ENCODE assay signal across 9 mouse cellular contexts in the genomic region with DNA sequence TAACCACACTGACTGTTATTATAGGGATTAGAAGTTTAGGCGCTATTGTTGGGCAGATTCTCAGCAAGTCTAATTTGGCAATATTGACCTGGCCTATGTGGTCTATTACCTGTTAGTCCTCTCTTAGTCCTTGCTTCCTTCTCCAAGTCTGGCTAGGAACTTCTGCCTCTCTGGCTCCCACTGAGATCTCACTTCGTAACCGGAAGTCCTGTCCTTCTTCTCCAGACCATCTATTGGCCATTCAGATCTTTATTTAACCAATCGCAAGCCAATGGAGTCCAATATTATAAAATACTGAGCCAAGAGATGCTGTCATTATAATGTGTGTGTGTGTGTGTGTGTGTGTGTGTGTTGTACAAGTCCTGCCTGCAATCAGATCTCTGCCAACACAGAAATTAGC. TPM values are rescaled to one million over a fixed set of nuclear protein-coding genes. Genes with fewer than 3 reads are reported as not detected.
DNase-seq lines count a peak whose midpoint lies in the region; ATAC-seq lines count a peak whose summit lies in the region.
"Had no signal": no experiment of that assay in that cellular context is flagged by ENCODE, and none has a peak within 500 bp of the region (broad histone marks: within the 10 kb centered on the region; RNA-seq: fewer than 3 reads in every experiment).

No protein-coding gene starts in this region.

- H3K4me1 ChIP-seq in neural tube, embryonic 11.5 days (ENCODE audit: control insufficient read depth, insufficient read depth, low read length): no peaks in the 10 kb centered on the region
- peaks cover 17% of the 10 kb centered on the region for H3K4me1 ChIP-seq in forebrain, embryonic 15.5 days
- peaks cover 7% of the 10 kb centered on the region for H3K4me1 ChIP-seq in limb, embryonic 13.5 days
- H3K4me1 ChIP-seq in stomach, embryonic 16.5 days (ENCODE audit: control insufficient read depth, insufficient read depth, low read length): no peaks in the 10 kb centered on the region; the same call in 1 of the 2 replicates

- H3K4me2 ChIP-seq in neural tube, embryonic 11.5 days (ENCODE audit: low read depth): peak overlapping the region; percentile 62; the same call in 1 of the 2 replicates
- peak overlapping the region; percentile 76 for H3K4me2 ChIP-seq in forebrain, embryonic 15.5 days (replicated peaks)
- peak overlapping the region; percentile 76 for H3K4me2 ChIP-seq in limb, embryonic 13.5 days (replicated peaks)
- peak overlapping the region; percentile 56 for H3K4me2 ChIP-seq in stomach, embryonic 16.5 days (ENCODE audit: low read depth, low read length)

- no peaks in the 10 kb centered on the region for H3K9me3 ChIP-seq in neural tube, embryonic 11.5 days (ENCODE audit: control insufficient read depth, low read length)
- H3K9me3 ChIP-seq in forebrain, embryonic 15.5 days: no peaks in the 10 kb centered on the region
- H3K9me3 ChIP-seq in limb, embryonic 13.5 days: no peaks in the 10 kb centered on the region
- no peaks in the 10 kb centered on the region for H3K9me3 ChIP-seq in stomach, embryonic 16.5 days (replicated peaks; ENCODE audit: control insufficient read depth, low read length)
- H3K9me3 ChIP-seq: liver, embryonic 13.5 days had no signal

- no peak for DNase-seq in neural tube, embryonic 11.5 days (ENCODE audit: low spot score)
- DNase-seq in neural tube, embryonic 10.5 days (ENCODE audit: extremely low spot score, low spot score): no peak
- no peak for DNase-seq in thymus, postnatal 10 days (ENCODE audit: low spot score in 2 of 2)
- DNase-seq in urinary bladder, postnatal 14 days (ENCODE audit: low spot score): no peak
- no peak for DNase-seq in left cerebral cortex, adult 11 months (ENCODE audit: low spot score)
- DNase-seq: liver, embryonic 13.5 days had no signal

- H3K4me3 ChIP-seq in neural tube, embryonic 11.5 days (ENCODE audit: low read depth, low read length): peak overlapping the region; percentile 33; the same call in 1 of the 2 replicates
- peak overlapping the region; percentile 38 for H3K4me3 ChIP-seq in forebrain, embryonic 15.5 days
- H3K4me3 ChIP-seq in limb, embryonic 13.5 days: no peak overlapping the region
- peak overlapping the region; percentile 36 for H3K4me3 ChIP-seq in stomach, embryonic 16.5 days (replicated peaks; ENCODE audit: low read length)

- no peak for ATAC-seq in neural tube, embryonic 11.5 days (ENCODE audit: insufficient read depth, low FRiP score, low TSS enrichment)
- ATAC-seq in forebrain, embryonic 15.5 days (replicated peaks): no peak; the same call in 1 of the 2 replicates
- no peak for ATAC-seq in limb, embryonic 13.5 days (ENCODE audit: low FRiP score, low read depth)
- no peak for ATAC-seq in stomach, embryonic 16.5 days (ENCODE audit: insufficient read depth, low FRiP score)

- no peaks in the 10 kb centered on the region for H3K36me3 ChIP-seq in neural tube, embryonic 11.5 days (ENCODE audit: control insufficient read depth, insufficient read depth, low read length)
- H3K36me3 ChIP-seq in forebrain, embryonic 15.5 days: no peaks in the 10 kb centered on the region
- no peaks in the 10 kb centered on the region for H3K36me3 ChIP-seq in limb, embryonic 13.5 days
- no peaks in the 10 kb centered on the region for H3K36me3 ChIP-seq in stomach, embryonic 16.5 days (ENCODE audit: control insufficient read depth, insufficient read depth, low read length)
- H3K36me3 ChIP-seq: liver, embryonic 13.5 days had no signal

- 55% methylated on average over 4 of the region's 4 CpGs for WGBS in neural tube, embryonic 11.5 days
- 34% methylated on average over 4 of the region's 4 CpGs for WGBS in forebrain, embryonic 15.5 days
- WGBS in limb, embryonic 13.5 days: 55% methylated on average over 4 of the region's 4 CpGs
- WGBS in stomach, embryonic 16.5 days: 63% methylated on average over 4 of the region's 4 CpGs

- H3K27ac ChIP-seq in neural tube, embryonic 11.5 days (ENCODE audit: low read depth, low read length): no peak overlapping the region
- H3K27ac ChIP-seq in forebrain, embryonic 15.5 days (replicated peaks): 0 out of 2 replicates have a peak overlapping the region, but pooled peaks have one; percentile 35
- no peak overlapping the region for H3K27ac ChIP-seq in limb, embryonic 13.5 days
- no peak overlapping the region for H3K27ac ChIP-seq in stomach, embryonic 16.5 days (ENCODE audit: low read length)
- H3K27ac ChIP-seq: liver, embryonic 13.5 days had no signal

- peaks cover 5% of the 10 kb centered on the region; the same call in 1 of the 2 replicates for H3K27me3 ChIP-seq in neural tube, embryonic 11.5 days (ENCODE audit: control insufficient read depth, insufficient read depth, low read length)
- H3K27me3 ChIP-seq in forebrain, embryonic 15.5 days: peaks cover 3% of the 10 kb centered on the region; the same call in 1 of the 2 replicates
- H3K27me3 ChIP-seq in limb, embryonic 13.5 days: peaks cover 39% of the 10 kb centered on the region
- H3K27me3 ChIP-seq in stomach, embryonic 16.5 days (ENCODE audit: control insufficient read depth, insufficient read depth, low read length): 0 out of 2 replicates have a peak, but pooled peaks cover 2% of the 10 kb centered on the region

- H3K9ac ChIP-seq in neural tube, embryonic 11.5 days (ENCODE audit: low read length): no peak overlapping the region
- H3K9ac ChIP-seq in forebrain, embryonic 15.5 days (replicated peaks): peak overlapping the region; percentile 57; the same call in 1 of the 2 replicates
- H3K9ac ChIP-seq in limb, embryonic 13.5 days: no peak overlapping the region
- H3K9ac ChIP-seq in stomach, embryonic 16.5 days (ENCODE audit: low read length): no peak overlapping the region

RNA-seq across cellular contexts. Expression of gene Zfp747, which starts 11.7 kb away (rescaled TPM):
- 9.4 and 9.8 TPM in 2 replicates for polyA plus RNA-seq in neural tube, embryonic 11.5 days (2014; fragmentation: Nextera tagmentation; extraction: Ambion mirVana)
- 7.6 and 8.9 TPM in 2 replicates for polyA plus RNA-seq in forebrain, embryonic 15.5 days (2015; fragmentation: Nextera tagmentation; extraction: Ambion mirVana)
- 8.7 and 9.2 TPM in 2 replicates for polyA plus RNA-seq in limb, embryonic 13.5 days (2015; fragmentation: Nextera tagmentation; extraction: Ambion mirVana)
- 9.6 and 11.1 TPM in 2 replicates for polyA plus RNA-seq in stomach, embryonic 16.5 days (2015; fragmentation: Nextera tagmentation; extraction: Ambion mirVana)

RNA-seq across cellular contexts. Expression of gene Zfp768, which starts 18.8 kb away (rescaled TPM):
- polyA plus RNA-seq in neural tube, embryonic 11.5 days (2014; fragmentation: Nextera tagmentation; extraction: Ambion mirVana): 5.1 and 7.0 TPM in 2 replicates
- polyA plus RNA-seq in forebrain, embryonic 15.5 days (2015; fragmentation: Nextera tagmentation; extraction: Ambion mirVana): 12.1 and 12.7 TPM in 2 replicates
- 19.8 and 20.6 TPM in 2 replicates for polyA plus RNA-seq in limb, embryonic 13.5 days (2015; fragmentation: Nextera tagmentation; extraction: Ambion mirVana)
- 12.0 and 13.9 TPM in 2 replicates for polyA plus RNA-seq in stomach, embryonic 16.5 days (2015; fragmentation: Nextera tagmentation; extraction: Ambion mirVana)

RNA-seq across cellular contexts. Expression of gene 9130019O22Rik, which starts 22.8 kb away (rescaled TPM):
- 6.5 and 8.9 TPM in 2 replicates for polyA plus RNA-seq in neural tube, embryonic 11.5 days (2014; fragmentation: Nextera tagmentation; extraction: Ambion mirVana)
- polyA plus RNA-seq in forebrain, embryonic 15.5 days (2015; fragmentation: Nextera tagmentation; extraction: Ambion mirVana): 4.8 and 5.5 TPM in 2 replicates
- polyA plus RNA-seq in limb, embryonic 13.5 days (2015; fragmentation: Nextera tagmentation; extraction: Ambion mirVana): 5.9 and 6.8 TPM in 2 replicates
- polyA plus RNA-seq in stomach, embryonic 16.5 days (2015; fragmentation: Nextera tagmentation; extraction: Ambion mirVana): 6.2 and 6.7 TPM in 2 replicates

RNA-seq across cellular contexts. Expression of gene E430018J23Rik, which starts 29.3 kb away (rescaled TPM):
- polyA plus RNA-seq in neural tube, embryonic 11.5 days (2014; fragmentation: Nextera tagmentation; extraction: Ambion mirVana): 7.1 and 8.1 TPM in 2 replicates
- polyA plus RNA-seq in forebrain, embryonic 15.5 days (2015; fragmentation: Nextera tagmentation; extraction: Ambion mirVana): 5.4 and 5.9 TPM in 2 replicates
- polyA plus RNA-seq in limb, embryonic 13.5 days (2015; fragmentation: Nextera tagmentation; extraction: Ambion mirVana): 7.6 and 7.9 TPM in 2 replicates
- 6.1 and 9.3 TPM in 2 replicates for polyA plus RNA-seq in stomach, embryonic 16.5 days (2015; fragmentation: Nextera tagmentation; extraction: Ambion mirVana)

RNA-seq across cellular contexts. Expression of gene Zfp764, which starts 42.5 kb away (rescaled TPM):
- polyA plus RNA-seq in neural tube, embryonic 11.5 days (2014; fragmentation: Nextera tagmentation; extraction: Ambion mirVana): 7.5 and 7.6 TPM in 2 replicates
- 4.6 and 6.1 TPM in 2 replicates for polyA plus RNA-seq in forebrain, embryonic 15.5 days (2015; fragmentation: Nextera tagmentation; extraction: Ambion mirVana)
- polyA plus RNA-seq in limb, embryonic 13.5 days (2015; fragmentation: Nextera tagmentation; extraction: Ambion mirVana): 8.1 and 8.4 TPM in 2 replicates
- 7.1 and 7.6 TPM in 2 replicates for polyA plus RNA-seq in stomach, embryonic 16.5 days (2015; fragmentation: Nextera tagmentation; extraction: Ambion mirVana)
